Mouse (Mus musculus): ENCODE data around the gene Shc2.

Gene Shc2

DNA sequence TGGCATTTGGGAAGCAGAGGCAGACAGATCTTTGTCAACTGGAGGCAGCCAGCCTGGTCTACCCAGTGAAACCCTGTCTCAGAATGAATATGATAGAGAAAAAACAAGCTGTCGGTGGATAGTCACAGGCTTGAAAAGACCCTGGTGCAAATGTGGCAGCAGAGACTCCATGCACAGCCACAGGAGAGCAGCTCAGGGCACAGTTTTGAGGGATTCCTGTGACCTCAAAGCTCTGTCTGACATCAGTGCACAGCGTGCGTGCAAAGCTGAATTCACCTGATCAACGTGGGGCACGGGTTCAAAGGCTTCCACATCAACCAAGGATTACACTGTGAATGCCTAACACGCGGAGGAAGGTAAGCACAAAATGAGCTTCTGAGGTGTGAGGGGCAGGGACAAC, 57.4 kb downstream of the Shc2 start:
- DNase-seq (ENCODE audit: low spot score) = no peak

DNA sequence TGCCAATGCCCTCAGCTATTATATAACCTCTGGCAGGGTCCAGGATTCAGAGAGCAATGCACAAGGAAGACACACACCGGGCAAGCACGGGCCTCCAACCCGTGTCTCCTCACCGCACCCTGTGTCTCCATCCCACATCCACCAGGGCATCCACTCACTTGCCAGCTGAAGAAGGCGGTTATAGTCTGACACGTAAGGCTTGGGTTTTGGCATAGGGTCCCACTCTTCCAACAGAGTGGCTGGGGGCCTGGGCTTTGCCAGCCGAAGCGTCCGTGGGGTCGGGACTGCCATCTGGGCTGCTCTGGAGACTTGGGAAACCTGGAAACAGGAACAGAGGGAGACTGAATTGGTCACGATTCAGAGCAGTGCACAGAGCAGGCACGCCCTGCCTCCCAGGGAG, 57.9 kb downstream of the Shc2 start:
- DNase-seq (ENCODE audit: low spot score) = no peak

DNA sequence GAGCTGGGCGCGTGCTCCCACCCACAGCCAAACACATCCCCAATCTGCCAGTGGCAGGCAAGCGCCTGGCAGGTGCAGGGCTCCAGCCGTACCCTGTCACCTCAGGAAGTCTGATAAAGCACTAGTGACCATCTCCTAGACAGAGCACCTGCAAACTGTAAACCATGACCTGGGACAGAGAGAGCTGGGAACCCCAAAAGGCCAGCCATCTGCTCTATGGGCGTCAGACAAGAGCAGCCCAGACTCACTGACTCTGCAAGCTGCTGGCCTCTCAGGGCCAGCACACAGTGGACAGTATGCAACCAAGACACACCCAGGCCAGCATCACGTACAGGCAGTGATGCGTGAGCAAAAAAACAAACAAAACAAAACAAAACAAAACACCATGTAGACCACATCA, 58.8 kb downstream of the Shc2 start:
- DNase-seq (ENCODE audit: low spot score) = no peak

DNA sequence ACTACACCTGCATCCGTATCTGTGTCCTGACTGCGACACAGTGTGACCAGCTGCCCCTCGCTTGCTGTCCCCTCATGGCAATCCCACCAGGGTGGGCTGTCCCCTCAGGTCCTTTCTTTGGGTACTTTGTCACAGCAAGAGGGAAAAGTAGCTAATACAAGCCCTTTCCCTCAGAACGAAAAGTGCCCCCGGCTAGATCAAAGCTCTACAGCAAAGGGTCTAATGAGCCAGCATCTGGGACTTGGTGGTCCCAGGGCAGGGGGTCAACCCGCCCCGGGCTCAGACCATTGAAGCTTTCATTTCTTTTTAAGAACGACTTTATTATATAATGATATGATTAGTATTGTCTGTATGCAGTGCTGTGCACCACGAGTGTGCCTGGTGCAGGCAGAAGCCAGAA, 59.4 kb downstream of the Shc2 start:
- no peak for DNase-seq (ENCODE audit: low spot score)

DNA sequence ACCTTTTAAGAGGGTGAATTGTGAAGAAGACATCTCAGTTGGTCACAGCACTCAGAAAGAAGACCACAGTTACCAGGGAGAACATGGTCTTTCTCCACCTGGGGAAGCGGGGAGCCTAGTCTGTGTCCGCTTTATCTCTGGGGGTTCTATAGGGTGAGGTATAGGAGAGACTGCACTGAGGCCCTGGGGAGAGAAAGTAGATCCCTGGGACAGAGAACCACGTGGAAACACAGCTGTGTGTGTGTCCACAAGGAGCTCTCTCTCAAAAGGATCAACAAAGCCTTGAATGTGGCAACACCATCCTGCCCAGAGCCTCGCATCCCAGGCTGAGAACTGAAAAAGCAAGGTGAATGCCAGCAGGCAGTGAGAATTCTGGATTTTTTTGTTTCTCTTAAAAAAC, 60.3 kb downstream of the Shc2 start:
- no peak for DNase-seq (ENCODE audit: low spot score)

DNA sequence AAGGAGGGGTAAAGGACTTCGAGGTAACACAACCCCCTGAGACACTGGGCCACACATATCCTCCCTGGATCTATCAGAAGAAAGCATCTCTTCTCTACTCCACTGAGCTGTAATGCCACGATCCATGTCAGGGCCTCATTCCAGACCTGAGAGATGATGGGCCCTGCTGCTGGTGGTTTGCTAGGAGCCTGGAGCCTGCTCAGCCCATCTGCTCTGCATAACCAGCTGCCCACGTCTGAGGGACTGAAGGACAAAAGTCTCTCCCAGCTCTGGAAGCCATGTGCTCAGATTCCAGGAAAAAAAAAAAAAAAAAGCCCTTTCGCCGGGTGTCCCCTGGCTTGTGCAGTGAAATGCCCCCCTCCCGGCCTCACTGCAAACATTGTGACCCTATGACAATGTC, 62.0 kb downstream of the Shc2 start:
- DNase-seq (ENCODE audit: low spot score) = no peak

DNA sequence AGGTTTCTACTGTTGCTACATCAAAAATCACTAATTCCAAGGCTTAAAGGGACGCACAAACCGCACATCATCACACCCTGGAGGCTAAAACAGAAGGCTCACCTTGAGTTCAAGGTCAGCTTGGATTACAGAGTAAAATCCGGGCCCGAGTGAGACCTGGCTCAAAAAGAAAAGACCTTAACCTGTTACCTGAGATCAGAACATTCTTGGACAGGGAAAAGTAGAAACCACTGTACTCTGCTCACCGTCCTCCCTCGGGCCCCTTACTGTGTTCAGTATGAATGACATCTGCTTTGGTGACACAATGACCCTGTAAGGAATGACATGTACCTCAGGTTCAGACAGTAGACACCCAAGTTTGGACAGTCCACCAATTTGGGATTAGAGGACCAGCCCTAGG, 62.9 kb downstream of the Shc2 start:
- DNase-seq (ENCODE audit: low spot score) = no peak

DNA sequence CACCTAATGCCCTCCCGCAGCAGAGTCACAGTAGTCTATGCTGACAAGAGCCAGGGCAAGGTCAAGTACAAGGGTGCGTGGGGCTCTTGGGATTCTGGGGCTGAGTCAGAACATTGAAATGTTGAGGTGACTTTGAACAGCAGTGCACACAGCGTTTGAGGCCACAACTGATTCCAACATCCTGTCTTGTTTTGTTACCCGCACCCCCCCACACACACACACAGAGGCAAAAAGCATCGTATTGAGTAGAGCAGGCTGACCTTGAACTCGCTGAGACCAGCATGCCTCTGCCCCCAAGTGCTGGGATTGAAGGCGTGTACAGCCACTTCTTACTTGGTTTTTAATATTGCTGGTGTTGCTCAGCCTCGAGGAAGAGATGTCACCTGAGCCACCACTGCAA, 63.4 kb downstream of the Shc2 start:
- no peak for DNase-seq (ENCODE audit: low spot score)

DNA sequence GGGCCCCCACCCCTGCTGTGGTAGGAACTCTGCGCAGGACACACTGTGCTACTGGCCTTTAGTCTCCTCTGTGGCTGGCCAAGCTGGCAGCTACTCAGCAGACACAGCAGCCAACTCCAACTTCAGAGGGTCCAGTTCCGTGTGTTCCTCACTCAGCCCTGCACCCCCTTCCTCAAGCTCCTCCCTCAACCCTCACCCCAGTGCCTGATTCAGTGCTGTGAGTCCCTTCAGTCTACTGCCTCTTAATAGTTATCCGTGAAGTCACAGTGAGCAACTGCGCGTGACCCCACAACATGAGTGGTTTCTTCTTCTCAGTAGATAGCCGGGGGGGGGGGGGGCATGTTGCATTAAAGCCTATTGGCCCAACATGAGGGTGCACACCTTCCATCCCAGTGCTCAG, 64.1 kb downstream of the Shc2 start:
- no peak for DNase-seq (ENCODE audit: low spot score)

DNA sequence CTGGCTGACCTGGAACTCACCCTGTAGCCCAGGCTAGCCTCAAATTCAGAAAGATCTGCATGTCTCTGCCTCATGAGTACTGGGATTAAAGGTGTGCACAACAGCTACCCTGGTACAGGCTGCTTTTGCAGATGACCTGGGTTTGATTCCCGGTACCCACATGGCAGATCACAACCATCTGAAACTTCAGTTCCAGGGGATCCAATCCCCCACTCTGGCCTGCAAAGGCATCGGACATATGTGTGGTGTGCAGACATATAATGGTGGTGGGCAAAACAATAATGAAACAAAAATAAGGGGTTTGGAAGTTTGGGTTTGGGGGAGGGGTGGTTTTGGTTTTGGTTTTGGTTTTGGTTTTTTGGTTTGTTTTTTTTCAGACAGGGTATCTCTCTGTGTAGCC, 66.4 kb downstream of the Shc2 start:
- DNase-seq (ENCODE audit: low spot score) = no peak

DNA sequence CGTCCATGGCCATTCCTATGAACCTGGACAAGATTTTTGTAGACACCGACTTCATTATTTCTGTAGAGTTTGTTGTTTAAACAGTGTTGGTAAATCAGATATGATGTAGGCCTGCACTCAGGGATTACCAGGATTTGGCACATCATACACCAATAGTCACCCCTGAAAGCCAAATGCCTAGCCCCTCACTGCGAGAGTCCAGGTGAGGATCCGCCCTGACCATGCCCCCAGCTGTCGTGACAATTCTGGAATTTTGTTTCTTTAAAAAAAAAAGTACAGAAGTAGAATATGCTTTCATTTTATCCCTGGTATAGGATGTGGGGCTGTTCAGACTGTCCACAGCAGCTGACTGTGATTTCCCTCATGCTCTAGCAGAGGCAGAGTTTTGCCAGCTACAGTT, 67.8 kb downstream of the Shc2 start:
- no peak for DNase-seq (ENCODE audit: low spot score)
